Mouse (Mus musculus): ENCODE measurements around the gene Hsf5. TPM values are rescaled to one million over a fixed set of nuclear protein-coding genes. Genes with fewer than 3 reads are reported as not detected.

Hsf5 gene
- polyA plus RNA-seq, 1 experiment from 2014 or later, result 0.11 TPM

DNA sequence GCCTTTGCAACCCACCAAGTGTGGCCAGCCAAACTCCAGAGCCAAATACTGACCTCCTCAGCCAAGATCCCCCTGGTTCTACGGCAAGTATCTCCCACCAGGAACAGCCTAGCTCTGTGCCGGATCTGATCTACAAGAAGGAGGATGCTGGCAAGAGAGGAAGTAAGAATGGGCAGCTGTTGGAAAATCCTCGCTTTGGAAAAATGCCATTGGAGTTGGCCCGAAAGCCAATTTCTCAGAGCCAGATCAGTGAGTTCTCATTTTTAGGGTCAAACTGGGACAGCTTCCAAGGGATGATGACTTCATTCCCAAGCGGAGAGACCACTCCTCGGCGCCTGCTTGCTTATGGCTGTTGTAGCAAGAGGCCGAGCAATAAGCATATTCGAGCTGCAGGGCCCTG lies 5.4 kb upstream of the Hsf5 start:
- no peak overlapping the region for H3K4me2 ChIP-seq
- no peak overlapping the region for H3K4me3 ChIP-seq (ENCODE audit: low read depth, low read length)
- H3K36me3 ChIP-seq (ENCODE audit: control insufficient read depth, insufficient read depth, low read length), result peaks cover 57% of the 10 kb centered on the region
- no peak overlapping the region for H3K27ac ChIP-seq (ENCODE audit: low read depth, low read length)
- no peak for ATAC-seq (replicated peaks; ENCODE audit: insufficient number of reproducible peaks, low FRiP score, low TSS enrichment)
- 91% methylated on average over 9 of the region's 9 CpGs for WGBS (ENCODE audit: insufficient replicate concordance)
- H3K9me3 ChIP-seq (replicated peaks; ENCODE audit: control insufficient read depth, low read length), result no peaks in the 10 kb centered on the region
- no peaks in the 10 kb centered on the region for H3K4me1 ChIP-seq (ENCODE audit: control insufficient read depth, insufficient read depth, low read length)
- H3K9ac ChIP-seq (ENCODE audit: low read depth, low read length), result no peak overlapping the region
- H3K27me3 ChIP-seq (ENCODE audit: control insufficient read depth, insufficient read depth, low read length), result no peaks in the 10 kb centered on the region

GRCm38 (mm10) chr11:87613972-87614371 lies 3.0 kb upstream of the Hsf5 start:
- no peak overlapping the region for H3K9ac ChIP-seq (ENCODE audit: low read depth, low read length)
- no peak for ATAC-seq (replicated peaks; ENCODE audit: insufficient number of reproducible peaks, low FRiP score, low TSS enrichment)
- H3K4me2 ChIP-seq, result no peak overlapping the region

DNA sequence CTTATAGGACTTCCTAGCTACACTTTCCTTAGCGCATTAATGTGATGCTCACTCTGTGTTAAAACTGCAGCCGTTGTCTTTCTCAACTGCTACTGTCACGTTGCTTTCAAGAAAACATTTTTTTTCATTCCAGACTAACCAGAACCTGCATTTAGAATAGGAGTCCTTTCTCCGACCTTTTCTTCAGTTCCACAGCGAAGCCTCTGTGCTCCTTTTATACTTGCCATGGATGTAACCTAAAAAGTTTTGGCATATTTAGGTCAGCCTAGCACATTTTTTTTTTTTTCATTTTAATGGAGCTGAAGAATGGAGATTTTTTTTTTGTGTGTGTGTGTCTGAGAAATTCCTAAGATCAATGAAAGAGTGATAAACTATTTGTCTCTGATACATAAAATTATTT lies 1.4 kb upstream of the Hsf5 start:
- Histone ChIP-seq H3K27ac (ENCODE audit: low read depth, low read length) (no peak overlapping the region), H3K4me1 (ENCODE audit: control insufficient read depth, insufficient read depth, low read length) (no peaks in the 10 kb centered on the region), H3K9me3 (replicated peaks; ENCODE audit: control insufficient read depth, low read length) (no peaks in the 10 kb centered on the region), H3K4me3 (ENCODE audit: low read depth, low read length) (no peak overlapping the region), H3K4me2 (no peak overlapping the region), H3K36me3 (ENCODE audit: control insufficient read depth, insufficient read depth, low read length) (peaks cover 59% of the 10 kb centered on the region), H3K27me3 (ENCODE audit: control insufficient read depth, insufficient read depth, low read length) (no peaks in the 10 kb centered on the region), H3K9ac (ENCODE audit: low read depth, low read length) (no peak overlapping the region)
- no peak for ATAC-seq (replicated peaks; ENCODE audit: insufficient number of reproducible peaks, low FRiP score, low TSS enrichment)
- 88% methylated on average over 5 of the region's 5 CpGs for WGBS (ENCODE audit: insufficient replicate concordance)

More at GRCm38 (mm10) chr11:87613972-87614371, 3.0 kb upstream of the Hsf5 start:
- Histone ChIP-seq H3K27ac (ENCODE audit: low read depth, low read length) (no peak overlapping the region), H3K9me3 (replicated peaks; ENCODE audit: control insufficient read depth, low read length) (no peaks in the 10 kb centered on the region), H3K27me3 (ENCODE audit: control insufficient read depth, insufficient read depth, low read length) (no peaks in the 10 kb centered on the region), H3K36me3 (ENCODE audit: control insufficient read depth, insufficient read depth, low read length) (peaks cover 64% of the 10 kb centered on the region), H3K4me3 (ENCODE audit: low read depth, low read length) (no peak overlapping the region), H3K4me1 (ENCODE audit: control insufficient read depth, insufficient read depth, low read length) (no peaks in the 10 kb centered on the region)
- WGBS (ENCODE audit: insufficient replicate concordance), result 86% methylated on average over 7 of the region's 7 CpGs

DNA sequence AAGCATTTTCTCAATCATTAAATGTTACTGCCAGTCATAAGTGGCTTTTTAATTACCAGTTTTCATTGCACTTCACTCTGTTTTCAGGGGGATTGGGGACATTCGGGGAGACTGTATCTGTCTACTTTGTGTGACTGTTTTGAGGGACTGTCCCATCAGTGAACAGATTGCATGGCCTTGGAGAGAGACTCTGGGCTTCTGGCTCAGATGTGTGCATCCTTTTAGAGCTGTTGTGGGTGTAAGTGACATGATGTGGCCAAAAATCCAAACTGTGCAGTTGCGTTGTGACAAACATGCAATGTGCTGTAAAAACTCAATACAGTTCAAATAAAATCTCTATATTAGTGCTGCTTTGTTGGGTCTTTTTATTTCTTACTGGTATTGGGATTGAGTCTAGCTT lies 1.0 kb upstream of the Hsf5 start:
- peaks cover 56% of the 10 kb centered on the region for H3K36me3 ChIP-seq (ENCODE audit: control insufficient read depth, insufficient read depth, low read length)
- 88% methylated on average over 2 of the region's 2 CpGs for WGBS (ENCODE audit: insufficient replicate concordance)
- no peaks in the 10 kb centered on the region for H3K9me3 ChIP-seq (replicated peaks; ENCODE audit: control insufficient read depth, low read length)
- H3K9ac ChIP-seq (ENCODE audit: low read depth, low read length), result no peak overlapping the region
- no peak overlapping the region for H3K4me3 ChIP-seq (ENCODE audit: low read depth, low read length)
- H3K27me3 ChIP-seq (ENCODE audit: control insufficient read depth, insufficient read depth, low read length), result no peaks in the 10 kb centered on the region
- ATAC-seq (replicated peaks; ENCODE audit: insufficient number of reproducible peaks, low FRiP score, low TSS enrichment), result no peak
- H3K4me2 ChIP-seq, result no peak overlapping the region
- no peaks in the 10 kb centered on the region for H3K4me1 ChIP-seq (ENCODE audit: control insufficient read depth, insufficient read depth, low read length)
- H3K27ac ChIP-seq (ENCODE audit: low read depth, low read length), result no peak overlapping the region

DNA sequence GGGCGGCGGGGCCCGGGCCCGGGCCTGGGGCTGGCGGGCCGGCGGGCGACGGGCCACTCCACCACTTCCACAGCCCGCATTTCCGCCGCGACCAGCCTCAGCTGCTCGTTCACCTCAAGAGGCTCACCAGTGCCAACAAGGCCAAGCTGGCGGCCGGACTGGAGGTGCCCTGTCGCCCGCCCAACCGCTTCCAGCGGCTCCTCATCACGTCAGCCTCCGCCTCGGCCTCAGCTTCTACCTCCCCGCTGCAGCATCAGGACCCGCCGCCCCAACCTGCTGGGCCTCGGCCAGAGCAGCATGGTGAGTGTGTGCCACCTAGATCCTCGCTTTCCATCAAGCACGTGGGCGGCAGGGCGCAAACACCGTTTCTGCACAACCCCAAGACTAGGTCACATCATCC lies 642 bp downstream of the Hsf5 start:
- H3K27ac ChIP-seq (ENCODE audit: low read depth, low read length), result no peak overlapping the region
- no peaks in the 10 kb centered on the region for H3K9me3 ChIP-seq (replicated peaks; ENCODE audit: control insufficient read depth, low read length)
- H3K9ac ChIP-seq (ENCODE audit: low read depth, low read length), result no peak overlapping the region
- no peaks in the 10 kb centered on the region for H3K27me3 ChIP-seq (ENCODE audit: control insufficient read depth, insufficient read depth, low read length)
- peaks cover 40% of the 10 kb centered on the region for H3K36me3 ChIP-seq (ENCODE audit: control insufficient read depth, insufficient read depth, low read length)
- H3K4me3 ChIP-seq (ENCODE audit: low read depth, low read length), result no peak overlapping the region
- H3K4me2 ChIP-seq, result no peak overlapping the region
- no peaks in the 10 kb centered on the region for H3K4me1 ChIP-seq (ENCODE audit: control insufficient read depth, insufficient read depth, low read length)
- 90% methylated on average over 28 of the region's 32 CpGs for WGBS (ENCODE audit: insufficient replicate concordance)
- ATAC-seq (replicated peaks; ENCODE audit: insufficient number of reproducible peaks, low FRiP score, low TSS enrichment), result no peak

GRCm38 (mm10) chr11:87623160-87623559 lies 6.2 kb downstream of the Hsf5 start:
- H3K4me2 ChIP-seq, result no peak overlapping the region
- H3K4me1 ChIP-seq (ENCODE audit: control insufficient read depth, insufficient read depth, low read length), result no peaks in the 10 kb centered on the region
- ATAC-seq (replicated peaks; ENCODE audit: insufficient number of reproducible peaks, low FRiP score, low TSS enrichment), result no peak
- no peak overlapping the region for H3K4me3 ChIP-seq (ENCODE audit: low read depth, low read length)
- H3K9ac ChIP-seq (ENCODE audit: low read depth, low read length), result no peak overlapping the region
- peaks cover 8% of the 10 kb centered on the region; the same call in 1 of the 2 replicates for H3K36me3 ChIP-seq (ENCODE audit: control insufficient read depth, insufficient read depth, low read length)
- no peaks in the 10 kb centered on the region for H3K27me3 ChIP-seq (ENCODE audit: control insufficient read depth, insufficient read depth, low read length)
- 65% methylated on average over 4 of the region's 4 CpGs for WGBS (ENCODE audit: insufficient replicate concordance)
- no peaks in the 10 kb centered on the region for H3K9me3 ChIP-seq (replicated peaks; ENCODE audit: control insufficient read depth, low read length)
- H3K27ac ChIP-seq (ENCODE audit: low read depth, low read length), result no peak overlapping the region

GRCm38 (mm10) chr11:87629859-87630258 lies 12.9 kb downstream of the Hsf5 start:
- H3K4me2 ChIP-seq, result no peak overlapping the region
- WGBS (ENCODE audit: insufficient replicate concordance), result 30% methylated on average over 10 of the region's 10 CpGs

GRCm38 (mm10) chr11:87638793-87639192 lies 21.8 kb downstream of the Hsf5 start:
- Histone ChIP-seq H3K4me3 (ENCODE audit: low read depth, low read length) (peak overlapping the region; percentile 52), H3K4me2 (peak overlapping the region; percentile 76), H3K27me3 (ENCODE audit: control insufficient read depth, insufficient read depth, low read length) (no peaks in the 10 kb centered on the region), H3K9me3 (replicated peaks; ENCODE audit: control insufficient read depth, low read length) (no peaks in the 10 kb centered on the region), H3K36me3 (ENCODE audit: control insufficient read depth, insufficient read depth, low read length) (no peaks in the 10 kb centered on the region), H3K27ac (ENCODE audit: low read depth, low read length) (peak overlapping the region; percentile 64; the same call in 1 of the 2 replicates), H3K4me1 (ENCODE audit: control insufficient read depth, insufficient read depth, low read length) (0 out of 2 replicates have a peak, but pooled peaks cover 3% of the 10 kb centered on the region), H3K9ac (ENCODE audit: low read depth, low read length) (peak overlapping the region; percentile 80)
- no peak for ATAC-seq (replicated peaks; ENCODE audit: insufficient number of reproducible peaks, low FRiP score, low TSS enrichment)
- WGBS (ENCODE audit: insufficient replicate concordance), result 17% methylated on average over 2 of the region's 2 CpGs

More at GRCm38 (mm10) chr11:87629859-87630258, 12.9 kb downstream of the Hsf5 start:
- no peaks in the 10 kb centered on the region for H3K9me3 ChIP-seq (replicated peaks; ENCODE audit: control insufficient read depth, low read length)
- no peaks in the 10 kb centered on the region; the same call in 1 of the 2 replicates for H3K36me3 ChIP-seq (ENCODE audit: control insufficient read depth, insufficient read depth, low read length)
- no peaks in the 10 kb centered on the region for H3K27me3 ChIP-seq (ENCODE audit: control insufficient read depth, insufficient read depth, low read length)
- H3K9ac ChIP-seq (ENCODE audit: low read depth, low read length), result no peak overlapping the region
- no peak for ATAC-seq (replicated peaks; ENCODE audit: insufficient number of reproducible peaks, low FRiP score, low TSS enrichment)
- H3K27ac ChIP-seq (ENCODE audit: low read depth, low read length), result no peak overlapping the region
- no peak overlapping the region for H3K4me3 ChIP-seq (ENCODE audit: low read depth, low read length)
- H3K4me1 ChIP-seq (ENCODE audit: control insufficient read depth, insufficient read depth, low read length), result no peaks in the 10 kb centered on the region

- Histone ChIP-seq H3K4me1 (ENCODE audit: control insufficient read depth, insufficient read depth, low read length) (0 out of 2 replicates have a peak, but pooled peaks cover 3% of the 10 kb centered on the region), H3K27ac (ENCODE audit: low read depth, low read length) (peak overlapping the region; percentile 64; the same call in 1 of the 2 replicates), H3K4me2 (peak overlapping the region; percentile 76), H3K9me3 (replicated peaks; ENCODE audit: control insufficient read depth, low read length) (no peaks in the 10 kb centered on the region), H3K4me3 (ENCODE audit: low read depth, low read length) (peak overlapping the region; percentile 52), H3K27me3 (ENCODE audit: control insufficient read depth, insufficient read depth, low read length) (no peaks in the 10 kb centered on the region), H3K36me3 (ENCODE audit: control insufficient read depth, insufficient read depth, low read length) (no peaks in the 10 kb centered on the region), H3K9ac (ENCODE audit: low read depth, low read length) (peak overlapping the region; percentile 80)
- peak; percentile 84 for ATAC-seq (replicated peaks; ENCODE audit: insufficient number of reproducible peaks, low FRiP score, low TSS enrichment)
- under 1% methylated on average over 29 of the region's 29 CpGs for WGBS (ENCODE audit: insufficient replicate concordance)
Observed at GRCm38 (mm10) chr11:87639206-87639605, 22.2 kb downstream of the Hsf5 start.
